Comparison of ENCODE assay signal across 10 mouse cellular contexts in the genomic region with DNA sequence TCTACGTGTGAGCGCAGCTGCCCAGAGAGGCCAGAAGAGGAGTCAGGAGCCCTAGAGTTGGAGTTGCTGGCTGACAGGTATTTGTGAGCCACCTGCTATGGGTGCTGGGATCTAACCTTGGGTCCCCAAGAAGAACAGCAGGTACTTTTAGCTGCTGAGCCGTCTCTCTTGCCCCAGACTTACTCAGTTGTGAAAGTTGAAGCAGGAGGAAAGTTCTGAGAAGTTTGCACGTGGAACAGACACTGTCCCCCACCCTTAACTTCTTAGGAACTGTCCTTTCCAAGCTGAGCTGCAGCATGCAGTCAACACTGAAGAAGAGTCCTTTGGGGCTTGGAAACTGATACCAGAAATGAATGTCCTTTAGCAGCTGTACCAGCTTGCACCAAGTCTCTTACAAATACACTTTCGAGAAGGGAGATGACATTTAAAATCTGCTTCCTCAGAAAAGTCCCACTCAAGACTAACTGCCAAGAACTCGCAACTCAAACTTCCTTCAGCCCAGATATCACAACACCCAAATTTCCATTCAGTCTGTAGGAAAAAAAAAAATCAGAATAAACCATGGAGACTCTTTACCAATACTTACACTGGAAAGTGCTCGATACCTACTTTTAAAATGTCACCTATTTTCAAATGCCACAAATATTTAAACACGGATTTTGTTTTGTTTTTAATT. TPM values are rescaled to one million over a fixed set of nuclear protein-coding genes. Genes with fewer than 3 reads are reported as not detected.
DNase-seq lines count a peak whose midpoint lies in the region; ATAC-seq and TF ChIP-seq lines count a peak whose summit lies in the region.
"Had no signal": no experiment of that assay in that cellular context is flagged by ENCODE, and none has a peak within 500 bp of the region (broad histone marks: within the 10 kb centered on the region; RNA-seq: fewer than 3 reads in every experiment).

No protein-coding gene starts in this region.

- TF ChIP-seq EP300 in heart, adult 2 months (IDR thresholded peaks at IDR 0.05; ENCODE audit: insufficient read depth, low read depth, low read length), result no peak
- no peak for TF ChIP-seq EP300 in liver, postnatal 0 days (IDR thresholded peaks at IDR 0.05; ENCODE audit: low read depth)

- H3K27me3 ChIP-seq in heart, embryonic 16.5 days (ENCODE audit: control insufficient read depth, insufficient read depth, low read length), result no peaks in the 10 kb centered on the region
- 0 out of 2 replicates have a peak, but pooled peaks cover 1% of the 10 kb centered on the region for H3K27me3 ChIP-seq in heart, adult 2 months (ENCODE audit: control insufficient read depth, insufficient read depth, low read length)
- H3K27me3 ChIP-seq in midbrain, embryonic 14.5 days (ENCODE audit: control insufficient read depth, insufficient read depth, low read length), result no peaks in the 10 kb centered on the region
- peaks cover 10% of the 10 kb centered on the region; the same call in 1 of the 2 replicates for H3K27me3 ChIP-seq in midbrain, embryonic 10.5 days (ENCODE audit: low read depth, poor library complexity, severe bottlenecking)
- no peaks in the 10 kb centered on the region for H3K27me3 ChIP-seq in embryonic facial prominence, embryonic 14.5 days (replicated peaks; ENCODE audit: control insufficient read depth, insufficient read depth, low read length)
- H3K27me3 ChIP-seq in liver, postnatal 0 days (ENCODE audit: insufficient read depth, low read length), result no peaks in the 10 kb centered on the region

- ATAC-seq in heart, embryonic 16.5 days (replicated peaks; ENCODE audit: extremely low read depth, insufficient read depth, low FRiP score), result no peak
- no peak for ATAC-seq in midbrain, embryonic 14.5 days (ENCODE audit: low FRiP score, low TSS enrichment)
- ATAC-seq in embryonic facial prominence, embryonic 14.5 days (ENCODE audit: low read depth), result no peak
- ATAC-seq in liver, postnatal 0 days, result no peak
- ATAC-seq: forebrain, embryonic 16.5 days had no signal

- no peak overlapping the region for H3K4me3 ChIP-seq in heart, embryonic 16.5 days (ENCODE audit: low read length)
- H3K4me3 ChIP-seq in heart, adult 2 months, result no peak overlapping the region
- H3K4me3 ChIP-seq in midbrain, embryonic 14.5 days (replicated peaks; ENCODE audit: low read depth, low read length), result no peak overlapping the region
- no peak overlapping the region for H3K4me3 ChIP-seq in midbrain, embryonic 10.5 days
- peak overlapping the region; percentile 95; the same call in 1 of the 2 replicates for H3K4me3 ChIP-seq in embryonic facial prominence, embryonic 14.5 days (ENCODE audit: low read depth, low read length)
- H3K4me3 ChIP-seq in liver, postnatal 0 days (ENCODE audit: low read depth, low read length), result peak overlapping the region; percentile 97

- intact Hi-C loops in heart, adult 2 months (cut with DNase I), result loop anchor here (5.0 kb wide), 1 partner anchor 40 kb away; no protein-coding TSS in a partner anchor

- no peak overlapping the region for H3K9ac ChIP-seq in heart, embryonic 16.5 days (ENCODE audit: low read length)
- no peak overlapping the region for H3K9ac ChIP-seq in heart, adult 2 months (ENCODE audit: low read depth, low read length)
- no peak overlapping the region for H3K9ac ChIP-seq in midbrain, embryonic 14.5 days (replicated peaks; ENCODE audit: low read length)
- no peak overlapping the region for H3K9ac ChIP-seq in embryonic facial prominence, embryonic 14.5 days (ENCODE audit: low read depth, low read length)
- H3K9ac ChIP-seq in liver, postnatal 0 days (replicated peaks), result peak overlapping the region; percentile 16; the same call in 1 of the 2 replicates

- H3K36me3 ChIP-seq in heart, embryonic 16.5 days (ENCODE audit: control insufficient read depth, insufficient read depth), result no peaks in the 10 kb centered on the region
- H3K36me3 ChIP-seq in heart, adult 2 months (ENCODE audit: control insufficient read depth, insufficient read depth, low read length), result peaks cover 24% of the 10 kb centered on the region
- H3K36me3 ChIP-seq in midbrain, embryonic 14.5 days (ENCODE audit: control insufficient read depth, insufficient read depth, low read length), result no peaks in the 10 kb centered on the region
- H3K36me3 ChIP-seq in midbrain, embryonic 10.5 days, result peaks cover 10% of the 10 kb centered on the region; the same call in 1 of the 2 replicates
- H3K36me3 ChIP-seq in embryonic facial prominence, embryonic 14.5 days (ENCODE audit: control insufficient read depth, insufficient read depth, low read length), result no peaks in the 10 kb centered on the region
- 0 out of 2 replicates have a peak, but pooled peaks cover 4% of the 10 kb centered on the region for H3K36me3 ChIP-seq in liver, postnatal 0 days (replicated peaks; ENCODE audit: insufficient read depth, low read length)

- H3K4me2 ChIP-seq in heart, embryonic 16.5 days (ENCODE audit: low read depth, low read length), result peak overlapping the region; percentile 6; the same call in 1 of the 2 replicates
- 0 out of 2 replicates have a peak overlapping the region, but pooled peaks have one; percentile 2 for H3K4me2 ChIP-seq in midbrain, embryonic 14.5 days (ENCODE audit: low read length)
- H3K4me2 ChIP-seq in embryonic facial prominence, embryonic 14.5 days (ENCODE audit: low read depth, low read length), result peak overlapping the region; percentile 88; the same call in 1 of the 2 replicates
- peak overlapping the region; percentile 97 for H3K4me2 ChIP-seq in liver, postnatal 0 days (ENCODE audit: low read depth, low read length)

- H3K27ac ChIP-seq in heart, embryonic 16.5 days (ENCODE audit: low read length), result peak overlapping the region; percentile 14; the same call in 1 of the 2 replicates
- H3K27ac ChIP-seq in heart, adult 2 months, result no peak overlapping the region
- H3K27ac ChIP-seq in midbrain, embryonic 14.5 days (replicated peaks; ENCODE audit: low read depth, low read length), result no peak overlapping the region
- no peak overlapping the region for H3K27ac ChIP-seq in midbrain, embryonic 10.5 days (replicated peaks)
- H3K27ac ChIP-seq in embryonic facial prominence, embryonic 14.5 days (replicated peaks; ENCODE audit: low read depth, low read length), result no peak overlapping the region
- peak overlapping the region; percentile 96 for H3K27ac ChIP-seq in liver, postnatal 0 days (ENCODE audit: low read depth)

- H3K4me1 ChIP-seq in heart, embryonic 16.5 days (ENCODE audit: control insufficient read depth, insufficient read depth, low read length), result peaks cover 34% of the 10 kb centered on the region
- peaks cover 19% of the 10 kb centered on the region for H3K4me1 ChIP-seq in heart, adult 2 months (ENCODE audit: control insufficient read depth, insufficient read depth, low read length)
- peaks cover 12% of the 10 kb centered on the region for H3K4me1 ChIP-seq in midbrain, embryonic 14.5 days (ENCODE audit: control insufficient read depth, insufficient read depth, low read length)
- peaks cover 26% of the 10 kb centered on the region for H3K4me1 ChIP-seq in midbrain, embryonic 10.5 days
- peaks cover 16% of the 10 kb centered on the region for H3K4me1 ChIP-seq in embryonic facial prominence, embryonic 14.5 days (ENCODE audit: control insufficient read depth, insufficient read depth, low read length)
- H3K4me1 ChIP-seq in liver, postnatal 0 days (ENCODE audit: insufficient read depth), result peaks cover 50% of the 10 kb centered on the region

- TF ChIP-seq POLR2A in heart, adult 2 months (IDR thresholded peaks at IDR 0.05; ENCODE audit: insufficient read depth, low read depth, low read length), result no peak

- no peak for DNase-seq in heart, adult 2 months
- no peak for DNase-seq in midbrain, embryonic 14.5 days
- no peak for DNase-seq in midbrain, embryonic 10.5 days (ENCODE audit: low spot score)
- DNase-seq in embryonic facial prominence, embryonic 14.5 days (ENCODE audit: low spot score), result no peak
- DNase-seq in liver, postnatal 0 days, result no peak
- no peak for DNase-seq in frontal cortex, postnatal 36 days (ENCODE audit: low spot score in 2 of 2)
- no peak for DNase-seq in kidney, adult 11 months
- DNase-seq: thymus, adult 18-20 months had no signal

- H3K79me2 ChIP-seq in heart, adult 2 months (replicated peaks; ENCODE audit: control insufficient read depth, insufficient read depth, low read length), result peaks cover 3% of the 10 kb centered on the region; the same call in 1 of the 2 replicates

- WGBS in heart, embryonic 16.5 days, result 83% methylated on average over 8 of the region's 8 CpGs
- WGBS in heart, adult 2 months, result 69% methylated on average over 8 of the region's 8 CpGs
- WGBS in midbrain, embryonic 14.5 days, result 94% methylated on average over 8 of the region's 8 CpGs
- 95% methylated on average over 8 of the region's 8 CpGs for WGBS in midbrain, embryonic 10.5 days
- WGBS in embryonic facial prominence, embryonic 14.5 days, result 85% methylated on average over 8 of the region's 8 CpGs
- WGBS in liver, postnatal 0 days (ENCODE audit: insufficient replicate concordance), result 56% methylated on average over 8 of the region's 8 CpGs

- peaks cover 3% of the 10 kb centered on the region; the same call in 1 of the 2 replicates for H3K9me3 ChIP-seq in heart, embryonic 16.5 days (replicated peaks; ENCODE audit: control insufficient read depth, low read length)
- H3K9me3 ChIP-seq in midbrain, embryonic 14.5 days (ENCODE audit: control insufficient read depth, low read length), result no peaks in the 10 kb centered on the region
- no peaks in the 10 kb centered on the region for H3K9me3 ChIP-seq in midbrain, embryonic 10.5 days (replicated peaks)
- no peaks in the 10 kb centered on the region for H3K9me3 ChIP-seq in embryonic facial prominence, embryonic 14.5 days (ENCODE audit: control insufficient read depth, low read length)
- H3K9me3 ChIP-seq in liver, postnatal 0 days (ENCODE audit: low read length), result no peaks in the 10 kb centered on the region

- no peak for TF ChIP-seq CTCF in heart, adult 2 months (IDR thresholded peaks at IDR 0.05)
- TF ChIP-seq CTCF in liver, postnatal 0 days (IDR thresholded peaks at IDR 0.05; ENCODE audit: low read depth), result no peak

RNA-seq across cellular contexts. Expression of gene Rab8b, which starts 2.1 kb away (rescaled TPM):
- 17.2 and 17.6 TPM in 2 replicates for polyA plus RNA-seq in heart, embryonic 16.5 days (2015; fragmentation: Nextera tagmentation; extraction: Ambion mirVana)
- 1 to 10 TPM; 8.5 to 9.8 TPM for total RNA-seq in heart, adult 2 months (2021)
- polyA plus RNA-seq in heart, adult 2 months (2012; rRNA removed), result 5.5 and 10.0 TPM in 2 replicates
- polyA plus RNA-seq in midbrain, embryonic 14.5 days (2014; fragmentation: Nextera tagmentation; extraction: Ambion mirVana), result 20.8 and 27.6 TPM in 2 replicates
- 26.7 and 32.1 TPM in 2 replicates for polyA plus RNA-seq in midbrain, embryonic 10.5 days (2016; fragmentation: Nextera tagmentation; extraction: Ambion mirVana)
- polyA plus RNA-seq in embryonic facial prominence, embryonic 14.5 days (2014; fragmentation: Nextera tagmentation; extraction: Ambion mirVana), result 15.9 and 17.7 TPM in 2 replicates
- 9.1 and 10.7 TPM in 2 replicates for polyA plus RNA-seq in liver, postnatal 0 days (2015; fragmentation: Nextera tagmentation; extraction: Ambion mirVana)

RNA-seq across cellular contexts. Expression of gene Rps27l, which starts 28.5 kb away (rescaled TPM):
- 437 and 444 TPM in 2 replicates for polyA plus RNA-seq in heart, embryonic 16.5 days (2015; fragmentation: Nextera tagmentation; extraction: Ambion mirVana)
- total RNA-seq in heart, adult 2 months (2021), result 100 to 1,000 TPM; 157 to 180 TPM
- polyA plus RNA-seq in heart, adult 2 months (2012; rRNA removed), result 53.5 and 79.3 TPM in 2 replicates
- 245 and 251 TPM in 2 replicates for polyA plus RNA-seq in midbrain, embryonic 14.5 days (2014; fragmentation: Nextera tagmentation; extraction: Ambion mirVana)
- 659 and 790 TPM in 2 replicates for polyA plus RNA-seq in midbrain, embryonic 10.5 days (2016; fragmentation: Nextera tagmentation; extraction: Ambion mirVana)
- 577 and 678 TPM in 2 replicates for polyA plus RNA-seq in embryonic facial prominence, embryonic 14.5 days (2014; fragmentation: Nextera tagmentation; extraction: Ambion mirVana)
- 587 and 618 TPM in 2 replicates for polyA plus RNA-seq in liver, postnatal 0 days (2015; fragmentation: Nextera tagmentation; extraction: Ambion mirVana)

RNA-seq across cellular contexts. Expression of gene Lactb, which starts 57.9 kb away (rescaled TPM):
- polyA plus RNA-seq in heart, embryonic 16.5 days (2015; fragmentation: Nextera tagmentation; extraction: Ambion mirVana), result 5.4 and 6.3 TPM in 2 replicates
- total RNA-seq in heart, adult 2 months (2021), result 10 to 100 TPM; 20.4 to 20.6 TPM
- polyA plus RNA-seq in heart, adult 2 months (2012; rRNA removed), result 6.8 and 10.8 TPM in 2 replicates
- polyA plus RNA-seq in midbrain, embryonic 14.5 days (2014; fragmentation: Nextera tagmentation; extraction: Ambion mirVana), result 14.2 and 14.8 TPM in 2 replicates
- 8.2 and 9.6 TPM in 2 replicates for polyA plus RNA-seq in midbrain, embryonic 10.5 days (2016; fragmentation: Nextera tagmentation; extraction: Ambion mirVana)
- 8.9 and 9.8 TPM in 2 replicates for polyA plus RNA-seq in embryonic facial prominence, embryonic 14.5 days (2014; fragmentation: Nextera tagmentation; extraction: Ambion mirVana)
- polyA plus RNA-seq in liver, postnatal 0 days (2015; fragmentation: Nextera tagmentation; extraction: Ambion mirVana), result 13.3 and 15.2 TPM in 2 replicates

Comparison
In these comparisons a context has a peak if more than half of its experiments do, and no peak if none do; other contexts are left out.
1. H3K27ac ChIP-seq: peak in heart, embryonic 16.5 days (single experiment) and liver, postnatal 0 days (single experiment); none in heart, adult 2 months (single experiment), midbrain, embryonic 14.5 days (single experiment), midbrain, embryonic 10.5 days (single experiment) and embryonic facial prominence, embryonic 14.5 days (single experiment).
2. H3K4me2 ChIP-seq: peak in every context shown above with its lines; median percentile 97 in liver, postnatal 0 days; 88 in embryonic facial prominence, embryonic 14.5 days; 6 in heart, embryonic 16.5 days; 2 in midbrain, embryonic 14.5 days.
3. H3K4me3 ChIP-seq: peak in embryonic facial prominence, embryonic 14.5 days (single experiment) and liver, postnatal 0 days (single experiment); none in heart, embryonic 16.5 days (single experiment), heart, adult 2 months (single experiment), midbrain, embryonic 14.5 days (single experiment) and midbrain, embryonic 10.5 days (single experiment).